Mouse (Mus musculus) stomach, embryonic 15.5 days (tissue): Measurements from ENCODE around the gene Kdf1. TPM values are rescaled to one million over a fixed set of nuclear protein-coding genes. Genes with fewer than 3 reads are reported as not detected.
A peak's percentile ranks its signal among the peaks of the same experiment; 100 is the strongest.
"Not testable (repeated sequence)": the region's sequence is repeated elsewhere in the genome, so short reads cannot be mapped to it uniquely, and the experiment has no call there.

Source experiments
- ATAC-seq: fragments of 200-750 bp; cut with Nextera tagmentation; 2 replicates; pipeline ENCODE4 v1.8.0; 2017; ENCODE audit warnings: low read depth, moderate number of reproducible peaks, moderate TSS enrichment; ENCODE audit not compliant: insufficient read depth, low FRiP score
- H3K27ac ChIP-seq: fragments of 300-500 bp; sonication (generic); 2 replicates; pipeline ENCODE4 v1.5.1; 2015; ENCODE audit warnings: mild to moderate bottlenecking, inconsistent platforms
- H3K27me3 ChIP-seq: fragments of 300-500 bp; sonication (generic); replicated peaks from 2 replicates; pipeline ENCODE4 v1.6.1; 2015; ENCODE audit warnings: inconsistent platforms
- H3K36me3 ChIP-seq: fragments of 300-500 bp; sonication (generic); 2 replicates; pipeline ENCODE4 v1.6.1; 2015; ENCODE audit warnings: inconsistent platforms
- H3K4me1 ChIP-seq: fragments of 300-500 bp; sonication (generic); 2 replicates; pipeline ENCODE4 v1.6.1; 2015; ENCODE audit warnings: inconsistent platforms
- H3K4me2 ChIP-seq: fragments of 300-500 bp; sonication (generic); 2 replicates; pipeline ENCODE4 v1.6.1; 2015; ENCODE audit warnings: mild to moderate bottlenecking, inconsistent platforms
- H3K4me3 ChIP-seq: fragments of 300-500 bp; sonication (generic); replicated peaks from 2 replicates; pipeline ENCODE4 v1.5.1; 2015; ENCODE audit warnings: inconsistent platforms
- H3K9ac ChIP-seq: fragments of 300-500 bp; sonication (generic); 2 replicates; pipeline ENCODE4 v1.6.1; 2015; ENCODE audit warnings: inconsistent platforms
- H3K9me3 ChIP-seq: fragments of 300-500 bp; sonication (generic); 2 replicates; pipeline ENCODE4 v1.6.1; 2016; ENCODE audit warnings: inconsistent platforms
- WGBS: fragments of 180-500 bp; shearing (Covaris S2); methylation state at CpG from one replicate; pipeline ENCODE4 v1.1.7; 2015; 5-methylcytosine and 5-hydroxymethylcytosine counted together
- polyA plus RNA-seq: library from polyadenylated mRNA; unstranded; fragments of >200 nt; fragmentation: Nextera tagmentation; extraction: Ambion mirVana; gene quantifications from 2 replicates; pipeline ENCODE4 v1.2.1, GENCODE M21; 2015

Kdf1 gene
- polyA plus RNA-seq, 1 experiment from 2014 or later: 31.5 TPM

- no peak for ATAC-seq
- peaks cover 17% of the 10 kb centered on the region for H3K4me1 ChIP-seq
- H3K27ac ChIP-seq: no peak overlapping the region
- H3K4me2 ChIP-seq: peak overlapping the region; percentile 100
- WGBS: under 1% methylated on average over 70 of the region's 70 CpGs
- peaks cover 66% of the 10 kb centered on the region for H3K27me3 ChIP-seq
- peak overlapping the region; percentile 34 for H3K9ac ChIP-seq
- H3K36me3 ChIP-seq: no peaks in the 10 kb centered on the region
- H3K9me3 ChIP-seq: no peaks in the 10 kb centered on the region
- H3K4me3 ChIP-seq: peak overlapping the region; percentile 61
Measured at GRCm38 (mm10) chr4:133497461-133498159, 21.2 kb upstream of the Kdf1 start.

DNA sequence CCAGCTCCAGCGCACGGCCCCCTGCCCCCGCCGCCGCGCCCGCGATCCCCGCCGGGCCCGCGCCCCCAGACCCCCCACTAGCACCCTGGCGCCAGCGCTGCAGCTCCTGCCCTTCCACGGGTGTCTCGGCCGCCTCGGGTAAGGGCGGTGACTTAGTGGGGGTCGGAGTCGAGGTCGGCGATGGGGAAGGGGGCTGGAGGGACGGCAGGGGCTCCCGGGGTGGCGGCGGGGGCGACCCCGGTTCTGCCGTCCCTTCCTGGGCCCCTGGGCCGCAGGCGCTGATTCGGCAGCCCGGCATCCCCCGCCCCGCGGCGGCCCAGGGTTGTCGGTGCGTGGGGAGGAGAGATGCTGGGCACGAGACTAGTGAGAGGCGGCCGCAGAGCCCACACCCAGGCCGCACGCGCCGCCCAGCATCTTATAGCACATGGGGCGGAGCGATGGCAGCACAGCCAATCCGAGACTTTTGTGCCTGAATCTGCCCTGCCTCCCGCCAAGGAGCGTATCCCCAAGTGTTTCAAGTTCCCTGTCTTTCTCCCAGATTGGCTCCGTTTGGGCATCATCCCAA is 20.5 kb upstream of the Kdf1 start, which contains the start of gene Trnp1:
Gene Trnp1 (minus strand): TSS at position 391 of the 565 bp plus-strand sequence.
- peak within 1 kb of the TSS; percentile 34 for H3K9ac ChIP-seq
- H3K4me2 ChIP-seq: peak within 1 kb of the TSS; percentile 100
- WGBS: under 1% methylated on average over 42 of the region's 53 CpGs
- peak within 1 kb of the TSS; percentile 61 for H3K4me3 ChIP-seq
- H3K27me3 ChIP-seq: peaks cover 66% of the 10 kb centered on the region
- no peaks in the 10 kb centered on the region for H3K36me3 ChIP-seq
- H3K9me3 ChIP-seq: no peaks in the 10 kb centered on the region
- ATAC-seq: peak; percentile 77
- H3K27ac ChIP-seq: no peak within 1 kb of the TSS
- H3K4me1 ChIP-seq: peaks cover 17% of the 10 kb centered on the region

- Histone ChIP-seq H3K27ac (no peak overlapping the region), H3K4me3 (no peak overlapping the region), H3K4me1 (peaks cover 17% of the 10 kb centered on the region), H3K9me3 (no peaks in the 10 kb centered on the region), H3K27me3 (peaks cover 64% of the 10 kb centered on the region), H3K9ac (no peak overlapping the region), H3K36me3 (no peaks in the 10 kb centered on the region), H3K4me2 (no peak overlapping the region)
- 58% methylated on average over 7 of the region's 7 CpGs for WGBS
- no peak for ATAC-seq
Measured at GRCm38 (mm10) chr4:133501514-133501913, 17.2 kb upstream of the Kdf1 start.

GRCm38 (mm10) chr4:133504300-133504699 is 14.5 kb upstream of the Kdf1 start:
- H3K4me1 ChIP-seq: no peaks in the 10 kb centered on the region
- peaks cover 38% of the 10 kb centered on the region for H3K27me3 ChIP-seq
- 44% methylated on average over 5 of the region's 5 CpGs for WGBS

DNA sequence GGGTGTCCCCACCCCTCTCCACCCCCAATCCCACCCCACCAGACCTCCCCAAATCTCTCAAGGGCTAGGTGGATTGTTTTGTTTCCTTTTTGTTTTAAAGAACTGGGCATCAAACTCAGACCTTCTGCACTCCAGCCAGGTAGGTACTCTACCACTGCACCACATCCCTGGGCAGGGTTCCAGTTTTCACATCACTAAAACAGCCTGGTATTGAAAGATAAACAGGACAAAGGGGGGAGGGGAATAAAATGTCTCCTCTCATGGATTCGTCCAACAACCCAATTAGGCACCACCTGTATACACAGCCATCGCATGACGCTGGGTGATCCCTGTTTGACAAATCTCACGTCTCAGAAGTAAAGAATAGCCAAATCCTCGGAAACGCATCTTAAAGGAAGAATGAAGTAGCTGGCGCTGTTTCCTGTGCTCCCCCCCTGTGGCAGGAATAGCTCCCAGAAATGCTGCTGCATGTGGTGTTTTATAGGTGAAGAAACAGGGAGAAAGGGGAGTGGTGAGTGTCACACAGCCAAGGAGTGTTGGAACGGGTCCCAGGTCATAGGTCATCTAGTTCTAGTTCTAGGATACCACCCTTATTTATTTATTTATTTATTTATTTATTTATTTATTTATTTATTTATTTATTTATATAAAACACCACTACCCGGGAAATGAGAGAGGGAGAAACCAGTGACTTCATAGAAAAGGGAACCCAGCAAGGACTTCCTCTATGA is 13.8 kb upstream of the Kdf1 start:
- Histone ChIP-seq H3K4me1 (no peaks in the 10 kb centered on the region), H3K36me3 (no peaks in the 10 kb centered on the region), H3K4me3 (no peak overlapping the region), H3K9ac (no peak overlapping the region), H3K4me2 (no peak overlapping the region), H3K27me3 (peaks cover 32% of the 10 kb centered on the region), H3K27ac (no peak overlapping the region), H3K9me3 (no peaks in the 10 kb centered on the region)
- no peak for ATAC-seq
- 60% methylated on average over 9 of the region's 9 CpGs for WGBS

More at GRCm38 (mm10) chr4:133504300-133504699, 14.5 kb upstream of the Kdf1 start:
- Histone ChIP-seq H3K9ac (no peak overlapping the region), H3K4me2 (no peak overlapping the region), H3K27ac (no peak overlapping the region), H3K4me3 (no peak overlapping the region), H3K36me3 (no peaks in the 10 kb centered on the region), H3K9me3 (no peaks in the 10 kb centered on the region)
- no peak for ATAC-seq

GRCm38 (mm10) chr4:133506573-133506972 is 12.2 kb upstream of the Kdf1 start:
- Histone ChIP-seq H3K9ac (no peak overlapping the region), H3K4me2 (no peak overlapping the region), H3K9me3 (no peaks in the 10 kb centered on the region), H3K27me3 (peaks cover 16% of the 10 kb centered on the region), H3K27ac (no peak overlapping the region), H3K4me1 (no peaks in the 10 kb centered on the region), H3K4me3 (no peak overlapping the region), H3K36me3 (no peaks in the 10 kb centered on the region)
- no peak for ATAC-seq
- 64% methylated on average over 5 of the region's 5 CpGs for WGBS

- no peak for ATAC-seq
- WGBS: 83% methylated on average over 7 of the region's 7 CpGs
- Histone ChIP-seq H3K9me3 (no peaks in the 10 kb centered on the region), H3K27me3 (peaks cover 4% of the 10 kb centered on the region; the same call in 1 of the 2 replicates), H3K4me2 (no peak overlapping the region), H3K27ac (no peak overlapping the region), H3K4me3 (no peak overlapping the region), H3K4me1 (no peaks in the 10 kb centered on the region), H3K9ac (no peak overlapping the region), H3K36me3 (no peaks in the 10 kb centered on the region)
Measured at GRCm38 (mm10) chr4:133508990-133509389, 9.8 kb upstream of the Kdf1 start.

GRCm38 (mm10) chr4:133511050-133511449 is 7.7 kb upstream of the Kdf1 start:
- H3K9ac ChIP-seq: no peak overlapping the region
- H3K27me3 ChIP-seq: no peaks in the 10 kb centered on the region
- ATAC-seq: no peak
- no peaks in the 10 kb centered on the region for H3K36me3 ChIP-seq
- WGBS: 72% methylated on average over 5 of the region's 5 CpGs
- H3K4me1 ChIP-seq: no peaks in the 10 kb centered on the region
- H3K4me3 ChIP-seq: no peak overlapping the region
- H3K9me3 ChIP-seq: no peaks in the 10 kb centered on the region
- H3K4me2 ChIP-seq: no peak overlapping the region
- H3K27ac ChIP-seq: no peak overlapping the region

- WGBS: 42% methylated on average over 5 of the region's 5 CpGs
- not testable (repeated sequence) for H3K27me3 ChIP-seq, H3K36me3 ChIP-seq, H3K9me3 ChIP-seq, H3K4me1 ChIP-seq, H3K4me3 ChIP-seq, H3K27ac ChIP-seq, H3K9ac ChIP-seq, ATAC-seq, H3K4me2 ChIP-seq
Measured at GRCm38 (mm10) chr4:133512511-133512910, 6.3 kb upstream of the Kdf1 start.

- Histone ChIP-seq H3K9me3 (no peaks in the 10 kb centered on the region), H3K27ac (no peak overlapping the region)
- ATAC-seq: peak; percentile 50
Measured at GRCm38 (mm10) chr4:133512972-133513371, 5.8 kb upstream of the Kdf1 start.

GRCm38 (mm10) chr4:133519369-133519665 is 554 bp downstream of the Kdf1 start:
- Histone ChIP-seq H3K9ac (peak overlapping the region; percentile 53), H3K4me3 (peak overlapping the region; percentile 57), H3K4me2 (peak overlapping the region; percentile 58), H3K9me3 (no peaks in the 10 kb centered on the region), H3K27ac (peak overlapping the region; percentile 80; the same call in 1 of the 2 replicates), H3K36me3 (no peaks in the 10 kb centered on the region), H3K27me3 (peaks cover 20% of the 10 kb centered on the region), H3K4me1 (0 out of 2 replicates have a peak, but pooled peaks cover 8% of the 10 kb centered on the region)
- WGBS: 6% methylated on average over 25 of the region's 25 CpGs
- no peak for ATAC-seq

More at GRCm38 (mm10) chr4:133512972-133513371, 5.8 kb upstream of the Kdf1 start:
- no peaks in the 10 kb centered on the region for H3K27me3 ChIP-seq
- H3K36me3 ChIP-seq: no peaks in the 10 kb centered on the region
- WGBS: 10% methylated on average over 8 of the region's 8 CpGs
- no peaks in the 10 kb centered on the region for H3K4me1 ChIP-seq
- H3K4me2 ChIP-seq: no peak overlapping the region
- no peak overlapping the region for H3K4me3 ChIP-seq
- H3K9ac ChIP-seq: no peak overlapping the region

GRCm38 (mm10) chr4:133521502-133521901 is 2.7 kb downstream of the Kdf1 start:
- no peak for ATAC-seq
- H3K4me1 ChIP-seq: 0 out of 2 replicates have a peak, but pooled peaks cover 8% of the 10 kb centered on the region
- H3K4me2 ChIP-seq: no peak overlapping the region
- 56% methylated on average over 2 of the region's 2 CpGs for WGBS
- no peak overlapping the region for H3K9ac ChIP-seq
- no peak overlapping the region for H3K27ac ChIP-seq
- no peak overlapping the region for H3K4me3 ChIP-seq
- H3K27me3 ChIP-seq: peaks cover 20% of the 10 kb centered on the region
- no peaks in the 10 kb centered on the region for H3K36me3 ChIP-seq
- no peaks in the 10 kb centered on the region for H3K9me3 ChIP-seq
